Mouse (Mus musculus): ENCODE data around the gene Tmem86b. TPM values are rescaled to one million over a fixed set of nuclear protein-coding genes. Genes with fewer than 3 reads are reported as not detected.
A peak's percentile ranks its signal among the peaks of the same experiment; 100 is the strongest.

Tmem86b gene
- total RNA-seq, 2 experiments from 2014 or later = 11.8 to 12.2 TPM

- DNase-seq (ENCODE audit: extremely low spot score in 1 of 2, low spot score in 2 of 2) = no peak
- intact Hi-C loops (cut with DNase I) = no loop called here
These were observed 22.1 kb upstream of the Tmem86b start for GRCm38 (mm10) chr7:4653351-4653750.

GRCm38 (mm10) chr7:4652726-4653125 lies 21.5 kb upstream of the Tmem86b start:
- intact Hi-C loops (cut with DNase I) = no loop called here
- no peak for DNase-seq (ENCODE audit: extremely low spot score in 1 of 2, low spot score in 2 of 2)

GRCm38 (mm10) chr7:4651581-4651980 lies 20.4 kb upstream of the Tmem86b start:
- intact Hi-C loops (cut with DNase I) = no loop called here
- DNase-seq (ENCODE audit: extremely low spot score in 1 of 2, low spot score in 2 of 2) = no peak

GRCm38 (mm10) chr7:4647992-4648391 lies 16.8 kb upstream of the Tmem86b start:
- intact Hi-C loops (cut with DNase I) = no loop called here
- DNase-seq (ENCODE audit: extremely low spot score in 1 of 2, low spot score in 2 of 2) = no peak

- intact Hi-C loops (cut with DNase I) = no loop called here
- DNase-seq (ENCODE audit: extremely low spot score in 1 of 2, low spot score in 2 of 2) = peak in 1 of 2 experiments; percentile 31
These were observed 16.1 kb upstream of the Tmem86b start for GRCm38 (mm10) chr7:4647291-4647690.

- intact Hi-C loops (cut with DNase I) = no loop called here
- no peak for DNase-seq (ENCODE audit: extremely low spot score in 1 of 2, low spot score in 2 of 2)
These were observed 15.6 kb upstream of the Tmem86b start for GRCm38 (mm10) chr7:4646806-4647205.

- intact Hi-C loops (cut with DNase I) = no loop called here
- DNase-seq (ENCODE audit: extremely low spot score in 1 of 2, low spot score in 2 of 2) = no peak
These were observed 12.0 kb upstream of the Tmem86b start for GRCm38 (mm10) chr7:4643225-4643624.

- intact Hi-C loops (cut with DNase I) = no loop called here
- DNase-seq (ENCODE audit: extremely low spot score in 1 of 2, low spot score in 2 of 2) = no peak
These were observed 10.7 kb upstream of the Tmem86b start for GRCm38 (mm10) chr7:4641956-4642355.

GRCm38 (mm10) chr7:4641155-4641554 lies 9.9 kb upstream of the Tmem86b start:
- intact Hi-C loops (cut with DNase I) = no loop called here
- peak in 1 of 2 experiments; percentile 40 for DNase-seq (ENCODE audit: extremely low spot score in 1 of 2, low spot score in 2 of 2)

- intact Hi-C loops (cut with DNase I) = no loop called here
These were observed 5.0 kb upstream of the Tmem86b start for GRCm38 (mm10) chr7:4636179-4636578.

GRCm38 (mm10) chr7:4630198-4630597 lies 1.0 kb downstream of the Tmem86b start:
- no peak for DNase-seq (ENCODE audit: extremely low spot score in 1 of 2, low spot score in 2 of 2)
- intact Hi-C loops (cut with DNase I) = no loop called here

More at GRCm38 (mm10) chr7:4636179-4636578, 5.0 kb upstream of the Tmem86b start:
- DNase-seq (ENCODE audit: extremely low spot score in 1 of 2, low spot score in 2 of 2) = no peak

- DNase-seq (ENCODE audit: extremely low spot score in 1 of 2, low spot score in 2 of 2) = no peak
- intact Hi-C loops (cut with DNase I) = no loop called here
These were observed 1.6 kb downstream of the Tmem86b start for GRCm38 (mm10) chr7:4629586-4629985.

GRCm38 (mm10) chr7:4625928-4626327 lies 5.3 kb downstream of the Tmem86b start:
- intact Hi-C loops (cut with DNase I) = no loop called here
- no peak for DNase-seq (ENCODE audit: extremely low spot score in 1 of 2, low spot score in 2 of 2)

GRCm38 (mm10) chr7:4624343-4624742 lies 6.9 kb downstream of the Tmem86b start:
- no peak for DNase-seq (ENCODE audit: extremely low spot score in 1 of 2, low spot score in 2 of 2)
- intact Hi-C loops (cut with DNase I) = no loop called here

- intact Hi-C loops (cut with DNase I) = no loop called here
- DNase-seq (ENCODE audit: extremely low spot score in 1 of 2, low spot score in 2 of 2) = peak in 1 of 2 experiments; percentile 59
These were observed 7.6 kb downstream of the Tmem86b start for GRCm38 (mm10) chr7:4623544-4624189.

GRCm38 (mm10) chr7:4619979-4620378 lies 11.2 kb downstream of the Tmem86b start:
- no peak for DNase-seq (ENCODE audit: extremely low spot score in 1 of 2, low spot score in 2 of 2)
- intact Hi-C loops (cut with DNase I) = no loop called here

GRCm38 (mm10) chr7:4613740-4614403 lies 17.4 kb downstream of the Tmem86b start:
- intact Hi-C loops (cut with DNase I) = no loop called here
- no peak for DNase-seq (ENCODE audit: extremely low spot score in 1 of 2, low spot score in 2 of 2)

GRCm38 (mm10) chr7:4612956-4613355 lies 18.3 kb downstream of the Tmem86b start:
- intact Hi-C loops (cut with DNase I) = no loop called here
- no peak for DNase-seq (ENCODE audit: extremely low spot score in 1 of 2, low spot score in 2 of 2)

GRCm38 (mm10) chr7:4612386-4612785 lies 18.8 kb downstream of the Tmem86b start:
- intact Hi-C loops (cut with DNase I) = no loop called here
- no peak for DNase-seq (ENCODE audit: extremely low spot score in 1 of 2, low spot score in 2 of 2)

GRCm38 (mm10) chr7:4611921-4612341 lies 19.3 kb downstream of the Tmem86b start:
- DNase-seq (ENCODE audit: extremely low spot score in 1 of 2, low spot score in 2 of 2) = no peak
- intact Hi-C loops (cut with DNase I) = no loop called here
